Mouse (Mus musculus): ENCODE measurements around the gene Csrnp3.

DNA sequence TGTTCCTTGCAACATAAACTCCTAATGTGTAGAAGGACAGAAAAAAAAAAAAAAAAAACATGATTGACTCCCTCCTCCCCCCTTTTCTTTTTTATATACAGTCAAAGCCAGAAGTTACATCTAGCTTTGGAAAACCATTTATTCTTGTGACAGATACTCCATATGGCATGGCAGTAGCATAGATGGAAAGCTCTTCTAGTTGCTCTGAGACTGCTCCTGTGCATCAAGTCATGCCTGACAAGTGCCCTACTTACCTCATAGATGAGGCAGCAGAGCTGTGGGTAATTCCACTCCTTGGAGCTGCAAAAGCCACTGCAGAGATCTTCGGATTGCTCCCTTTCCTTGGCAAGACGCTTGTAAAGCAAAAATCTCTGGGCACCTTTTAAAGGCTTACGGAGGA, 143.2 kb downstream of the Csrnp3 start:
- TF ChIP-seq CTCF (IDR thresholded peaks at IDR 0.05; ENCODE audit: low read depth, low read length), result no peak
- TF ChIP-seq TAL1 (conservative IDR thresholded peaks at IDR 0.05; ENCODE audit: low read depth, low read length), result no peak
- no peak for TF ChIP-seq GATA1 (IDR thresholded peaks at IDR 0.05; ENCODE audit: borderline replicate concordance, low read length)
- TF ChIP-seq POLR2AphosphoS5 (IDR thresholded peaks at IDR 0.05; ENCODE audit: insufficient replicate concordance, low read depth, low read length), result no peak

Data from G1E (cell line).